Mouse (Mus musculus) heart, postnatal 10 days (tissue): ENCODE measurements at regions not wholly inside any gene's neighbourhood (a gene's known extent, or its start where the extent isn't known, plus 50 kb on each side); places are given as distances from the start of the nearest gene placed in this dataset.

Experiments
- DNase-seq, 2 experiments: peaks; one replicate each; pipeline ENCODE4 v3.0.0; 2021
- intact Hi-C: fragments of 180-260 bp; cut with DNase I; formaldehyde crosslinking; loops from one replicate; pipeline ENCODE4 v1.15.1; 2025

- intact Hi-C loops, result no loop called here
- peak; percentile 15 to 17 for DNase-seq
Observed at GRCm38 (mm10) chr1:33271437-33272145, 398.0 kb downstream of the Prim2 start.

- intact Hi-C loops, result no loop called here
Observed at GRCm38 (mm10) chr1:33269162-33269561, 400.4 kb downstream of the Prim2 start.

GRCm38 (mm10) chr1:33265731-33266415, 403.7 kb downstream of the Prim2 start:
- intact Hi-C loops, result no loop called here
- peak; percentile 40 to 51 for DNase-seq

More at GRCm38 (mm10) chr1:33269162-33269561, 400.4 kb downstream of the Prim2 start:
- DNase-seq, result no peak

- intact Hi-C loops, result no loop called here
- DNase-seq, result no peak
Observed at GRCm38 (mm10) chr1:33249474-33249873, 420.1 kb downstream of the Prim2 start.

- intact Hi-C loops, result no loop called here
- no peak for DNase-seq
Observed at GRCm38 (mm10) chr1:33247076-33247475, 422.5 kb downstream of the Prim2 start.

- intact Hi-C loops, result no loop called here
- no peak for DNase-seq
Observed at GRCm38 (mm10) chr1:33245186-33245585, 424.4 kb downstream of the Prim2 start.

- intact Hi-C loops, result no loop called here
- no peak for DNase-seq
Observed at GRCm38 (mm10) chr1:33244691-33245090, 424.9 kb downstream of the Prim2 start.

GRCm38 (mm10) chr1:33222997-33223396, 446.6 kb downstream of the Prim2 start:
- intact Hi-C loops, result no loop called here
- DNase-seq, result no peak

GRCm38 (mm10) chr1:33214815-33215214, 454.8 kb downstream of the Prim2 start:
- no peak for DNase-seq
- intact Hi-C loops, result no loop called here

- DNase-seq, result no peak
- intact Hi-C loops, result no loop called here
Observed at GRCm38 (mm10) chr1:33214394-33214793, 455.2 kb downstream of the Prim2 start.

GRCm38 (mm10) chr1:33201571-33202189, 467.9 kb downstream of the Prim2 start:
- intact Hi-C loops, result no loop called here
- no peak for DNase-seq

GRCm38 (mm10) chr1:33195114-33195513, 474.5 kb downstream of the Prim2 start:
- DNase-seq, result no peak
- intact Hi-C loops, result no loop called here

- intact Hi-C loops, result no loop called here
- DNase-seq, result peak in 1 of 2 experiments; percentile 1
Observed at GRCm38 (mm10) chr1:33174646-33175435, 494.8 kb downstream of the Prim2 start.

GRCm38 (mm10) chr1:33136991-33137390, 532.6 kb downstream of the Prim2 start:
- intact Hi-C loops, result no loop called here
- no peak for DNase-seq

GRCm38 (mm10) chr1:33130351-33130750, 539.2 kb downstream of the Prim2 start:
- DNase-seq, result no peak
- intact Hi-C loops, result no loop called here

- intact Hi-C loops, result no loop called here
- no peak for DNase-seq
Observed at GRCm38 (mm10) chr1:33125062-33125461, 544.5 kb downstream of the Prim2 start.

GRCm38 (mm10) chr1:33106286-33106685, 559.2 kb upstream of the Gm5415 start:
- no peak for DNase-seq
- intact Hi-C loops, result no loop called here

GRCm38 (mm10) chr1:33104296-33104695, 557.2 kb upstream of the Gm5415 start:
- intact Hi-C loops, result no loop called here
- no peak for DNase-seq

- DNase-seq, result no peak
- intact Hi-C loops, result no loop called here
Observed at GRCm38 (mm10) chr1:33098062-33098461, 551.0 kb upstream of the Gm5415 start.

GRCm38 (mm10) chr1:33096851-33097250, 549.8 kb upstream of the Gm5415 start:
- DNase-seq, result no peak
- intact Hi-C loops, result no loop called here

GRCm38 (mm10) chr1:33074551-33074950, 527.5 kb upstream of the Gm5415 start:
- intact Hi-C loops, result no loop called here
- DNase-seq, result no peak
